Mouse (Mus musculus) cortical plate, adult 2 months (tissue): ENCODE results near the gene Dync1h1. TPM values are rescaled to one million over a fixed set of nuclear protein-coding genes. Genes with fewer than 3 reads are reported as not detected.
A peak's percentile ranks its signal among the peaks of the same experiment; 100 is the strongest.
"Not testable (repeated sequence)": the region's sequence is repeated elsewhere in the genome, so short reads cannot be mapped to it uniquely, and the experiment has no call there.

Experiments
- H3K27ac ChIP-seq: fragments of 200-500 bp; 2 replicates; pipeline ENCODE4 v1.5.1; 2012; ENCODE audit warnings: low read length, control low read depth, inconsistent platforms; ENCODE audit not compliant: insufficient read depth
- H3K4me1 ChIP-seq: fragments of 200-500 bp; 2 replicates; pipeline ENCODE4 v1.6.1; 2011; ENCODE audit warnings: low read length; ENCODE audit not compliant: control insufficient read depth, insufficient read depth
- H3K4me3 ChIP-seq: fragments of 200-500 bp; 2 replicates; pipeline ENCODE4 v1.5.1; 2011; ENCODE audit warnings: mild to moderate bottlenecking, low read length, control low read depth; ENCODE audit not compliant: insufficient read depth
- CTCF ChIP-seq: fragments of 200-500 bp; IDR thresholded peaks from 2 replicates; pipeline ENCODE4 v1.5.1; 2011; ENCODE audit warnings: mild to moderate bottlenecking, control low read depth, low read length; ENCODE audit not compliant: insufficient read depth; ENCODE audit errors: extremely low read depth
- POLR2A ChIP-seq: fragments of 200-500 bp; IDR thresholded peaks from 2 replicates; pipeline ENCODE4 v1.6.1; 2011; ENCODE audit warnings: mild to moderate bottlenecking, low read length, control low read depth; ENCODE audit not compliant: insufficient read depth; ENCODE audit errors: extremely low read depth
- polyA plus RNA-seq: library from polyadenylated mRNA; depleted of rRNA; stranded (reverse); fragments of >200 nt; gene quantifications from 2 replicates; pipeline ENCODE4 v1.2.3, GENCODE M21; 2012

Gene Dync1h1
- polyA plus RNA-seq, 1 experiment, result 279 TPM

GRCm38 (mm10) chr12:110695676-110696171 lies 94.5 kb downstream of the Dync1h1 start:
- Histone ChIP-seq H3K4me3 (peak overlapping the region; percentile 92), H3K27ac (peak overlapping the region; percentile 94), H3K4me1 (0 out of 2 replicates have a peak, but pooled peaks cover 1% of the 10 kb centered on the region)
- TF ChIP-seq POLR2A (peak; percentile 31; the same call in 1 of the 2 replicates), CTCF (no peak)

- 0 out of 2 replicates have a peak, but pooled peaks cover 1% of the 10 kb centered on the region for H3K4me1 ChIP-seq
- TF ChIP-seq POLR2A, result peak; percentile 96
- TF ChIP-seq CTCF, result no peak
- peak overlapping the region; percentile 92 for H3K4me3 ChIP-seq
- H3K27ac ChIP-seq, result peak overlapping the region; percentile 94
These were observed 95.1 kb downstream of the Dync1h1 start for GRCm38 (mm10) chr12:110696173-110696974.

GRCm38 (mm10) chr12:110696975-110697400 lies 95.7 kb downstream of the Dync1h1 start:
- 0 out of 2 replicates have a peak, but pooled peaks cover 1% of the 10 kb centered on the region for H3K4me1 ChIP-seq
- peak overlapping the region; percentile 92 for H3K4me3 ChIP-seq
- H3K27ac ChIP-seq, result no peak overlapping the region
- no peak for TF ChIP-seq CTCF
- no peak for TF ChIP-seq POLR2A

GRCm38 (mm10) chr12:110697457-110697856 lies 96.2 kb downstream of the Dync1h1 start:
- 0 out of 2 replicates have a peak, but pooled peaks cover 1% of the 10 kb centered on the region for H3K4me1 ChIP-seq
- no peak overlapping the region for H3K27ac ChIP-seq
- no peak overlapping the region; the same call in 1 of the 2 replicates for H3K4me3 ChIP-seq
- no peak for TF ChIP-seq CTCF
- TF ChIP-seq POLR2A, result no peak

- H3K4me3 ChIP-seq, result no peak overlapping the region
- TF ChIP-seq CTCF (no peak), POLR2A (no peak)
- H3K4me1 ChIP-seq, result 0 out of 2 replicates have a peak, but pooled peaks cover 1% of the 10 kb centered on the region
- H3K27ac ChIP-seq, result no peak overlapping the region
These were observed 96.8 kb downstream of the Dync1h1 start for GRCm38 (mm10) chr12:110698080-110698479.

GRCm38 (mm10) chr12:110698523-110699170 lies 97.4 kb downstream of the Dync1h1 start:
- no peak for TF ChIP-seq POLR2A
- no peak for TF ChIP-seq CTCF
- Histone ChIP-seq H3K27ac (no peak overlapping the region), H3K4me1 (0 out of 2 replicates have a peak, but pooled peaks cover 1% of the 10 kb centered on the region), H3K4me3 (no peak overlapping the region)

GRCm38 (mm10) chr12:110699171-110699547 lies 97.9 kb downstream of the Dync1h1 start:
- H3K4me3 ChIP-seq, result no peak overlapping the region
- TF ChIP-seq CTCF (no peak), POLR2A (no peak)
- no peak overlapping the region for H3K27ac ChIP-seq
- 0 out of 2 replicates have a peak, but pooled peaks cover 1% of the 10 kb centered on the region for H3K4me1 ChIP-seq

GRCm38 (mm10) chr12:110700730-110701129 lies 99.5 kb downstream of the Dync1h1 start:
- TF ChIP-seq POLR2A, result no peak
- no peak for TF ChIP-seq CTCF
- Histone ChIP-seq H3K4me1 (0 out of 2 replicates have a peak, but pooled peaks cover 1% of the 10 kb centered on the region), H3K4me3 (no peak overlapping the region)

GRCm38 (mm10) chr12:110701363-110701762 lies 100.1 kb downstream of the Dync1h1 start:
- not testable (repeated sequence) for H3K4me1 ChIP-seq, H3K4me3 ChIP-seq, H3K27ac ChIP-seq

More at GRCm38 (mm10) chr12:110700730-110701129, 99.5 kb downstream of the Dync1h1 start:
- H3K27ac ChIP-seq, result no peak overlapping the region
